Mouse (Mus musculus) intestine, postnatal 0 days (tissue): ENCODE measurements at regions not wholly inside any gene's neighbourhood (a gene's known extent, or its start where the extent isn't known, plus 50 kb on each side); places are given as distances from the start of the nearest gene placed in this dataset.

Experiments
- ATAC-seq: fragments of 200-750 bp; cut with Nextera tagmentation; 2 replicates; pipeline ENCODE4 v1.8.0; 2017; ENCODE audit warnings: mild to moderate bottlenecking, moderate TSS enrichment, moderate library complexity
- H3K27ac ChIP-seq: fragments of 300-500 bp; sonication (generic); 2 replicates; pipeline ENCODE4 v1.5.1; 2014; ENCODE audit warnings: mild to moderate bottlenecking, low read depth, low read length, moderate library complexity
- H3K27me3 ChIP-seq: fragments of 300-500 bp; sonication (generic); replicated peaks from 2 replicates; pipeline ENCODE4 v1.6.1; 2014; ENCODE audit warnings: low read length, mixed read lengths; ENCODE audit not compliant: control insufficient read depth, insufficient read depth
- H3K36me3 ChIP-seq: fragments of 300-500 bp; sonication (generic); 2 replicates; pipeline ENCODE4 v1.6.1; 2014; ENCODE audit warnings: mild to moderate bottlenecking, moderate library complexity; ENCODE audit not compliant: control insufficient read depth, insufficient read depth
- H3K4me1 ChIP-seq: fragments of 300-500 bp; sonication (generic); replicated peaks from 2 replicates; pipeline ENCODE4 v1.6.1; 2014; ENCODE audit warnings: antibody characterized with exemption, low read length, mixed read lengths; ENCODE audit not compliant: control insufficient read depth, insufficient read depth
- H3K4me2 ChIP-seq: fragments of 300-500 bp; sonication (generic); replicated peaks from 2 replicates; pipeline ENCODE4 v1.6.1; 2014; ENCODE audit warnings: low read depth, mild to moderate bottlenecking, moderate library complexity
- H3K4me3 ChIP-seq: fragments of 300-500 bp; sonication (generic); 2 replicates; pipeline ENCODE4 v1.5.1; 2014; ENCODE audit warnings: low read depth, low read length
- H3K9ac ChIP-seq: fragments of 300-500 bp; sonication (generic); 2 replicates; pipeline ENCODE4 v1.6.1; 2014; ENCODE audit warnings: mild to moderate bottlenecking, low read depth, low read length
- H3K9me3 ChIP-seq: fragments of 300-500 bp; sonication (generic); 2 replicates; pipeline ENCODE4 v1.6.1; 2016; ENCODE audit warnings: mixed run types; ENCODE audit not compliant: control insufficient read depth
- CTCF ChIP-seq: sonication (generic); IDR thresholded peaks from 2 replicates; pipeline ENCODE4 v1.5.1; 2016; ENCODE audit warnings: low read depth, mild to moderate bottlenecking, control low read depth, antibody characterized with exemption, moderate library complexity
- WGBS: fragments of 180-500 bp; shearing (Covaris S2); extraction: QIAGEN DNeasy Blood & Tissue Kit; methylation state at CpG from one replicate; pipeline ENCODE4 v1.1.7; 2014; 5-methylcytosine and 5-hydroxymethylcytosine counted together

- Histone ChIP-seq H3K4me1 (no peaks in the 10 kb centered on the region), H3K9ac (no peak overlapping the region), H3K36me3 (no peaks in the 10 kb centered on the region), H3K4me2 (no peak overlapping the region), H3K4me3 (no peak overlapping the region), H3K27ac (no peak overlapping the region), H3K27me3 (no peaks in the 10 kb centered on the region), H3K9me3 (no peaks in the 10 kb centered on the region)
- ATAC-seq, result no peak
- 69% methylated on average over 2 of the region's 2 CpGs for WGBS
- no peak for TF ChIP-seq CTCF
Observed at GRCm38 (mm10) chr13:99814801-99815200, 86.1 kb downstream of the Cartpt start.

GRCm38 (mm10) chr13:99814033-99814556, 86.8 kb downstream of the Cartpt start:
- no peak overlapping the region for H3K27ac ChIP-seq
- no peaks in the 10 kb centered on the region for H3K27me3 ChIP-seq
- H3K9ac ChIP-seq, result no peak overlapping the region
- no peak for TF ChIP-seq CTCF
- H3K4me3 ChIP-seq, result no peak overlapping the region
- ATAC-seq, result no peak
- no peaks in the 10 kb centered on the region for H3K4me1 ChIP-seq
- H3K36me3 ChIP-seq, result no peaks in the 10 kb centered on the region
- WGBS, result 47% methylated on average over 6 of the region's 6 CpGs
- no peak overlapping the region for H3K4me2 ChIP-seq
- H3K9me3 ChIP-seq, result no peaks in the 10 kb centered on the region

DNA sequence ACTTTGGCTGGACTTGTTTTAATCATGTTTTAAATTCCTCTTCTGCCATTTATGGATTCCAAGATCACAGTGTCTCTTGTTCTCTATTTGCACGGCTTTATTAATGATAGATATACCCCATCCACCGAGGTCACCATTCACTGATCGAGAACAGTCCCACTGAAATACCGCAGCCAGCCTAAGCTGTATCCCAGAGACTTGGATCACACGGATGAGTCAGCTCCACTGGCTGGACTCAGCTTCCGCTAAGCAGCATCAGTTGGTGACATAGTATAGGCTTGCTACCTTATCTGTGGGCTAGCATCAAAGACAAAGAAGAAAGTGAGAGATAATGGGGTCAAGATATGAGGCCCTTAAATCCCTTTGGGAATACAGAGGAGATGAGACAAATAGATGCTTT, 106.4 kb downstream of the Cartpt start:
- H3K9me3 ChIP-seq, result no peaks in the 10 kb centered on the region
- no peak overlapping the region for H3K9ac ChIP-seq
- WGBS, result 54% methylated on average over 6 of the region's 6 CpGs
- H3K27ac ChIP-seq, result no peak overlapping the region
- no peaks in the 10 kb centered on the region for H3K4me1 ChIP-seq
- H3K27me3 ChIP-seq, result no peaks in the 10 kb centered on the region
- no peaks in the 10 kb centered on the region for H3K36me3 ChIP-seq
- H3K4me3 ChIP-seq, result no peak overlapping the region
- H3K4me2 ChIP-seq, result no peak overlapping the region
- no peak for ATAC-seq
- no peak for TF ChIP-seq CTCF

- Histone ChIP-seq H3K4me2 (no peak overlapping the region), H3K4me1 (no peaks in the 10 kb centered on the region), H3K4me3 (no peak overlapping the region), H3K36me3 (no peaks in the 10 kb centered on the region), H3K27me3 (no peaks in the 10 kb centered on the region), H3K27ac (no peak overlapping the region), H3K9ac (no peak overlapping the region), H3K9me3 (no peaks in the 10 kb centered on the region)
- TF ChIP-seq CTCF, result no peak
- WGBS, result 65% methylated on average over 7 of the region's 7 CpGs
- ATAC-seq, result no peak
Observed at GRCm38 (mm10) chr13:99793786-99794435, 107.0 kb downstream of the Cartpt start.

DNA sequence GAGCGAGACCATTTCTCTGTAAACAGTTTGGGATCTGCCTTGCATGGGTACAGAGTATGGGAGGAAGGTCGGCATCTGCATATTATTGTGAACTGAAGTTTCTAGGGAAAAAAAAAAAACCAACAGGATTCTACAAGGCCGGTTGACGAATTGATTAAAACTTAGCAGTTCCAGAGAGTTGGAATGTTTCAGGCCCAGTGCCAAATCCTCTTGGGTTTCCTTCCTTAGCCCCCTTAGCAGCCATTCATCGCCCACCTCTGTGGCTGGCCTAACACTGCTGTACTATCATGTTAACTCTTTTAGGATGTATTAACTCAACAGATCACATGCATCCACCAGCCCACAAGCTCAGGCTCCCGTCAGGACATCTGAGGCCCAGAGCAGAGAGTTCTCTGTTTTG, 107.9 kb downstream of the Cartpt start:
- H3K9me3 ChIP-seq, result no peaks in the 10 kb centered on the region
- H3K9ac ChIP-seq, result no peak overlapping the region
- H3K27me3 ChIP-seq, result no peaks in the 10 kb centered on the region
- H3K27ac ChIP-seq, result no peak overlapping the region
- no peak overlapping the region for H3K4me3 ChIP-seq
- no peaks in the 10 kb centered on the region for H3K36me3 ChIP-seq
- H3K4me2 ChIP-seq, result no peak overlapping the region
- H3K4me1 ChIP-seq, result no peaks in the 10 kb centered on the region
- ATAC-seq, result no peak
- WGBS, result 70% methylated on average over 6 of the region's 6 CpGs
- TF ChIP-seq CTCF, result no peak

- H3K9me3 ChIP-seq, result no peaks in the 10 kb centered on the region
- H3K4me3 ChIP-seq, result no peak overlapping the region
- no peaks in the 10 kb centered on the region for H3K4me1 ChIP-seq
- H3K27me3 ChIP-seq, result no peaks in the 10 kb centered on the region
- no peak for ATAC-seq
- H3K27ac ChIP-seq, result no peak overlapping the region
- 78% methylated on average over 5 of the region's 5 CpGs for WGBS
- no peak overlapping the region for H3K4me2 ChIP-seq
- no peak overlapping the region for H3K9ac ChIP-seq
- no peak for TF ChIP-seq CTCF
- no peaks in the 10 kb centered on the region for H3K36me3 ChIP-seq
Observed at GRCm38 (mm10) chr13:99790951-99791350, 109.9 kb downstream of the Cartpt start.
